Mouse (Mus musculus) lung, postnatal 0 days (tissue): ENCODE measurements around the gene Pax4. TPM values are rescaled to one million over a fixed set of nuclear protein-coding genes. Genes with fewer than 3 reads are reported as not detected.

Experiments used
- ATAC-seq: fragments of 200-750 bp; cut with Nextera tagmentation; 2 replicates; pipeline ENCODE4 v1.8.0; 2017; ENCODE audit warnings: moderate library complexity
- DNase-seq: peaks from one replicate; pipeline ENCODE4 v3.0.0-alpha.2; 2016; ENCODE audit warnings: low spot score
- H3K27ac ChIP-seq: fragments of 300-500 bp; sonication (generic); 2 replicates; pipeline ENCODE4 v1.5.1; 2014; ENCODE audit warnings: antibody characterized with exemption, mild to moderate bottlenecking, low read length, mixed read lengths
- H3K27me3 ChIP-seq: fragments of 300-500 bp; sonication (generic); replicated peaks from 2 replicates; pipeline ENCODE4 v1.6.1; 2014; ENCODE audit warnings: low read length, mixed read lengths; ENCODE audit not compliant: insufficient read depth
- H3K36me3 ChIP-seq: fragments of 300-500 bp; sonication (generic); 2 replicates; pipeline ENCODE4 v1.6.1; 2014; ENCODE audit warnings: low read length, mixed read lengths; ENCODE audit not compliant: insufficient read depth
- H3K4me1 ChIP-seq: fragments of 300-500 bp; sonication (generic); 2 replicates; pipeline ENCODE4 v1.6.1; 2014; ENCODE audit warnings: antibody characterized with exemption, low read depth, low read length, mixed read lengths; ENCODE audit not compliant: insufficient read depth
- H3K4me2 ChIP-seq: fragments of 300-500 bp; sonication (generic); replicated peaks from 2 replicates; pipeline ENCODE4 v1.6.1; 2014; ENCODE audit warnings: low read depth, mild to moderate bottlenecking, low read length, moderate library complexity, mixed read lengths
- H3K4me3 ChIP-seq: fragments of 300-500 bp; sonication (generic); 2 replicates; pipeline ENCODE4 v1.5.1; 2014; ENCODE audit warnings: low read depth, low read length
- H3K9ac ChIP-seq: fragments of 300-500 bp; sonication (generic); replicated peaks from 2 replicates; pipeline ENCODE4 v1.6.1; 2014; ENCODE audit warnings: low read depth, mild to moderate bottlenecking
- H3K9me3 ChIP-seq: fragments of 300-500 bp; sonication (generic); 2 replicates; pipeline ENCODE4 v1.6.1; 2016; ENCODE audit warnings: low read length, mixed read lengths
- CTCF ChIP-seq: IDR thresholded peaks from 2 replicates; pipeline ENCODE4 v1.5.1; 2016; ENCODE audit warnings: antibody characterized with exemption, mild to moderate bottlenecking
- EP300 ChIP-seq: IDR thresholded peaks from 2 replicates; pipeline ENCODE4 v1.6.1; 2016; ENCODE audit warnings: antibody characterized with exemption, mild to moderate bottlenecking, control low read depth
- WGBS: fragments of 180-500 bp; shearing (Covaris S2); extraction: QIAGEN DNeasy Blood & Tissue Kit; methylation state at CpG from one replicate; pipeline ENCODE4 v1.1.7; 2014; 5-methylcytosine and 5-hydroxymethylcytosine counted together
- polyA plus RNA-seq: library from polyadenylated mRNA; unstranded; fragments of >200 nt; fragmentation: Nextera tagmentation; extraction: Ambion mirVana; gene quantifications from 2 replicates; pipeline ENCODE4 v1.2.1, GENCODE M21; 2015

Gene Pax4
- polyA plus RNA-seq, 1 experiment from 2014 or later: not detected

DNA sequence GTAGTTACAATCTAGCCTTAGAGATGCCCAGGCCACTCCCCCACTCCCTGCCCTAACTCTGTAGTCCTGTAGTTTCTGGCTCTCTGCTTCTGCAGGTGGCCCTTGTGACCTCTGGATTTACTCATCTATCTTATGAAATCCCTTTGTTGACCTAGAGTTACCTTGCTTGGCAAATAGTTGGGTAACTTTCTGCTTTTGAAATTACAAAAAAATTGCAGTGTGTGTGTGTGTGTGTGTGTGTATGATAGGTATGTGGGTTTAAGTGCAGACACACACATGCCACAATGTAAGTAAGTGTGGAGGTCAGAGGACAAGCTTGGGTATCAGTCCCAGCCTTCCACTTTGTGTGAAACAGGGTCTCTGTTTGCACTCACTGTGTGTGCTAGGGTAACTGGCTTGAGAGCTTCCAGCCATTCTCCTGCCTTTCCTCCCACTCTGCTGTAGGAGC, 10.1 kb upstream of the Pax4 start:
- DNase-seq: peak; percentile 13
- H3K4me2 ChIP-seq: no peak overlapping the region
- H3K36me3 ChIP-seq: no peaks in the 10 kb centered on the region
- H3K27ac ChIP-seq: no peak overlapping the region
- H3K27me3 ChIP-seq: no peaks in the 10 kb centered on the region
- no peaks in the 10 kb centered on the region for H3K4me1 ChIP-seq
- peak; percentile 46 for ATAC-seq
- TF ChIP-seq CTCF: no peak
- TF ChIP-seq EP300: 0 out of 2 replicates have a peak, but pooled peaks have one; percentile 16
- no peaks in the 10 kb centered on the region for H3K9me3 ChIP-seq
- no peak overlapping the region for H3K9ac ChIP-seq
- no peak overlapping the region for H3K4me3 ChIP-seq

- DNase-seq (no peak), ATAC-seq (no peak)
- no peak overlapping the region for H3K4me3 ChIP-seq
- no peaks in the 10 kb centered on the region for H3K36me3 ChIP-seq
- no peaks in the 10 kb centered on the region for H3K4me1 ChIP-seq
- no peak for TF ChIP-seq CTCF
- TF ChIP-seq EP300: no peak
- no peak overlapping the region for H3K9ac ChIP-seq
- peaks cover 11% of the 10 kb centered on the region for H3K27me3 ChIP-seq
- H3K9me3 ChIP-seq: no peaks in the 10 kb centered on the region
- H3K27ac ChIP-seq: no peak overlapping the region
- no peak overlapping the region for H3K4me2 ChIP-seq
- under 1% methylated on average over 11 of the region's 12 CpGs for WGBS
These were observed 1.8 kb upstream of the Pax4 start for GRCm38 (mm10) chr6:28450977-28451376.

DNA sequence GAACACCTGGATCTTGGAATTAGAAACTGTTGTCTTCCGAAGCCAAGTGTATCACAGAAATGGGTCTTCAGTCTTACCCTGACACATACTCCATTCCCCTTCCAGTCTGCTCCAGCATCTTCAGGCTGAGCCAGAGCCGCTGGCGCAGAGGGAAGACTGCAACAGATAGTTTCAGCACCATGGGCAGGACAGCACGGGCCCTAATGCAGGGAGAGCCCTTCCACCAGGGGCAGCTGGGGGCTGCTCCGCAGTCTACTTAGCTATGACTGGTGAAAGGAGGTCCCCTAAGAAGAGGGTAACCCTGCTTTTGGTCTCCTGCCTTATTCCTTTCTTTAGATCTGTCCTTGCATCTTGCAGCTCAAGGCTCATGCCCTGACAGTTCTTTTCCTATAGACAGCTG, 1.3 kb upstream of the Pax4 start:
- no peaks in the 10 kb centered on the region for H3K4me1 ChIP-seq
- H3K4me2 ChIP-seq: no peak overlapping the region
- ATAC-seq: no peak
- 12% methylated on average over 5 of the region's 5 CpGs for WGBS
- H3K9me3 ChIP-seq: no peaks in the 10 kb centered on the region
- DNase-seq: no peak
- H3K27me3 ChIP-seq: peaks cover 11% of the 10 kb centered on the region
- no peak overlapping the region for H3K27ac ChIP-seq
- TF ChIP-seq CTCF: no peak
- no peak for TF ChIP-seq EP300
- no peaks in the 10 kb centered on the region for H3K36me3 ChIP-seq
- no peak overlapping the region for H3K4me3 ChIP-seq
- H3K9ac ChIP-seq: no peak overlapping the region

DNA sequence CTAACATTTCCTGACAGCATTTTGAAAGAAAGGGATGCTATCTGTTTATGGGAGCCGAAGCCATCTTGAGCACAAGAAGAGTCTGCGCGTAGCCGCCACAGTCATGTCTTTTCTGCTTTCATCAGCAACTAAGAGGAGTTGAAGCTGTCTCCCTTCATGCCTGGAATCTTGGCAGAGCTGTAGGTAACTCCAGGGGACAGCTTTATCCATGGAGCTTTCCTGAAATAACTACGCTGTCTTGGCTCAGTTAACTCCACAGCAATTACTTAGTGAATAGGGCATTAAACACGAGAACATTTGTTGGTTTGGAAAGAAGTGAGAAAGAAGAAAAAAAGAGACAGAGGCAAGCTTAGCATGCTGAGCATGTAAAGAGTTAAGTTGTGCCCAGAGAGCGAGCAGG, 1.2 kb downstream of the Pax4 start:
- Histone ChIP-seq H3K36me3 (no peaks in the 10 kb centered on the region), H3K4me1 (no peaks in the 10 kb centered on the region), H3K27me3 (peaks cover 11% of the 10 kb centered on the region), H3K4me2 (no peak overlapping the region), H3K27ac (no peak overlapping the region), H3K4me3 (no peak overlapping the region), H3K9me3 (no peaks in the 10 kb centered on the region), H3K9ac (no peak overlapping the region)
- TF ChIP-seq EP300 (no peak), CTCF (no peak)
- no peak for DNase-seq
- WGBS: 81% methylated on average over 7 of the region's 7 CpGs
- no peak for ATAC-seq

DNA sequence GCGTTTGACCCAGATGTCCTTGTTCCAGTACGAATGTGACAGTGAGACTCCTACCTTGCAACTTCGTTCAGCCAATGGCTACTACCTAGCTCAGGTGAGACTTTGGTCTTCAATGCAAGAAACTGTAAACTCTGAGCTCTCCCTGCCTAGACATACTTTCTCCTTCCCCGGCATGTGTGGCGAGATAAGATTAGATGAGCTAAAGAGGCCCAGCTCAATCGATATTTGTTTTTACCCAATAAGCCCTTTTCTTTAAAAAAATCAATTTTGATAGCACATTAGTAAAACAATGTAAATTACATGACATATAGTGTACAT, 17.7 kb downstream of the Pax4 start:
- WGBS: 61% methylated on average over 6 of the region's 6 CpGs
- H3K9ac ChIP-seq: no peak overlapping the region
- DNase-seq (no peak), ATAC-seq (no peak)
- TF ChIP-seq CTCF: no peak
- no peak for TF ChIP-seq EP300
- no peaks in the 10 kb centered on the region for H3K36me3 ChIP-seq
- H3K9me3 ChIP-seq: no peaks in the 10 kb centered on the region
- H3K4me2 ChIP-seq: no peak overlapping the region
- no peak overlapping the region for H3K27ac ChIP-seq
- no peak overlapping the region for H3K4me3 ChIP-seq
- no peaks in the 10 kb centered on the region for H3K27me3 ChIP-seq
- H3K4me1 ChIP-seq: no peaks in the 10 kb centered on the region

DNA sequence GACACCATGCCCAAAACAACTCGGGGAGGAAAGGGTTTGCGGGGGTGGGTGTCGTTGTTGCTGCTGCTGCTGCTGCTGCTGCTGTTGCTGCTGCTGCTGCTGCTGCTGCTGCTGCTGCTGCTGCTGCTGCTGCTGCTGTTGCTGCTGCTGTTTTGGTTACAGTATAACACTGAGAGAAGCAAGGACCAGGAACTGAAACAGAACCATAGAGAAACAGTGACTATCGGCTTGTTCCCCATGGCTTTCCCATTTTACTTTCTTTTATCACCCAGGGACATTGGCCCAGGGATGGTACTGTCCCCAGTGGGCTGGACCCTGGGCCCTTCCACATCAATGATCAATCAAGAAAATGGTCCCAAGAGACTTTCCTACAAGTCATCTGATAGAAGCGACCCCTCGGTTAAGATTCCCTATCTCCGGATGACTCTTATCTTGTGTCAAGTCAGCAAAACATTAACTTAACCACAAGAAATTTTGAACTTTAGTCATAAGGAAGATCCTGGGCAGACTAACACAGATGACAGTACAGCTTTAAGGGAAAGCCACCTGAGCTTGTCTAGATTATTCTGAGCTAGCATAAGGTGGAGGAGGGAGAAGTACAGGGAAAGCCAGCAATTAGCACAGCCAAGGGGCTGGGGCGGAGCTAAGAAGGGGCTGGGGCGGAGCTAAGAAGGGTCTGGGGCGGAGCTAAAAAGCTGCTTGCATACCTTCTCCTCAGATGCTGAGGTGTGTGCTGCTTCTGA, 18.2 kb downstream of the Pax4 start:
- TF ChIP-seq CTCF (no peak), EP300 (no peak)
- Histone ChIP-seq H3K4me3 (no peak overlapping the region), H3K9ac (no peak overlapping the region), H3K9me3 (no peaks in the 10 kb centered on the region), H3K4me2 (no peak overlapping the region), H3K27ac (no peak overlapping the region), H3K36me3 (peaks cover under 1% of the 10 kb centered on the region; the same call in 1 of the 2 replicates), H3K27me3 (no peaks in the 10 kb centered on the region), H3K4me1 (no peaks in the 10 kb centered on the region)
- WGBS: 67% methylated on average over 10 of the region's 10 CpGs
- DNase-seq (peak; percentile 30), ATAC-seq (peak; percentile 76)
